Mouse (Mus musculus): ENCODE data around the gene Casp12.

DNA sequence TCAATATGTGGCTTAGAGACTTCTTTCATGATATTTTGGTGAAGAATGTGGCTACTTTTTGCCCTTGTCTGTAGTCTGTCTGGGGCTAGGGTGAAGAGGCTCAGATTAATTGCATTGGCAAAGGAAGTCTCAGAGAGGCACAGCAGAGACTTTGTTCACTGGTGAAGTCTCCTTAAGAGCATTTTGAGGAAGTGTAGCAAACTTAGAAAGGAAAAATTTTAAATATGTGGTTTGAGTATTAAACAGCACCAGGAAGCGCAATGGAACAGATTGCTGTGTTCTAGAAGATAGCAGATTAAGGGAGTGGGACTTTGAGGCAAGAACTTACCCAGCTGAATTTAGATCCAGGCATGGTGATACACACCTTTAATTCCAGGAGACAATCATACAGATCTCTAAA, 11.8 kb upstream of the Casp12 start:
- TF ChIP-seq CTCF (IDR thresholded peaks at IDR 0.05; ENCODE audit: low read depth, low read length) = no peak
- no peak for TF ChIP-seq GATA1 (IDR thresholded peaks at IDR 0.05; ENCODE audit: borderline replicate concordance, low read length)
- TF ChIP-seq POLR2AphosphoS5 (IDR thresholded peaks at IDR 0.05; ENCODE audit: insufficient replicate concordance, low read depth, low read length) = no peak
